Mouse (Mus musculus) lung, postnatal 0 days (tissue): Measurements from ENCODE around the gene Malrd1. TPM values are rescaled to one million over a fixed set of nuclear protein-coding genes. Genes with fewer than 3 reads are reported as not detected.

Experiments used
- ATAC-seq: fragments of 200-750 bp; cut with Nextera tagmentation; 2 replicates; pipeline ENCODE4 v1.8.0; 2017; ENCODE audit warnings: moderate library complexity
- DNase-seq: peaks from one replicate; pipeline ENCODE4 v3.0.0-alpha.2; 2016; ENCODE audit warnings: low spot score
- H3K27ac ChIP-seq: fragments of 300-500 bp; sonication (generic); 2 replicates; pipeline ENCODE4 v1.5.1; 2014; ENCODE audit warnings: antibody characterized with exemption, mild to moderate bottlenecking, low read length, mixed read lengths
- H3K27me3 ChIP-seq: fragments of 300-500 bp; sonication (generic); replicated peaks from 2 replicates; pipeline ENCODE4 v1.6.1; 2014; ENCODE audit warnings: low read length, mixed read lengths; ENCODE audit not compliant: insufficient read depth
- H3K36me3 ChIP-seq: fragments of 300-500 bp; sonication (generic); 2 replicates; pipeline ENCODE4 v1.6.1; 2014; ENCODE audit warnings: low read length, mixed read lengths; ENCODE audit not compliant: insufficient read depth
- H3K4me1 ChIP-seq: fragments of 300-500 bp; sonication (generic); 2 replicates; pipeline ENCODE4 v1.6.1; 2014; ENCODE audit warnings: antibody characterized with exemption, low read depth, low read length, mixed read lengths; ENCODE audit not compliant: insufficient read depth
- H3K4me2 ChIP-seq: fragments of 300-500 bp; sonication (generic); replicated peaks from 2 replicates; pipeline ENCODE4 v1.6.1; 2014; ENCODE audit warnings: low read depth, mild to moderate bottlenecking, low read length, moderate library complexity, mixed read lengths
- H3K4me3 ChIP-seq: fragments of 300-500 bp; sonication (generic); 2 replicates; pipeline ENCODE4 v1.5.1; 2014; ENCODE audit warnings: low read depth, low read length
- H3K9ac ChIP-seq: fragments of 300-500 bp; sonication (generic); replicated peaks from 2 replicates; pipeline ENCODE4 v1.6.1; 2014; ENCODE audit warnings: low read depth, mild to moderate bottlenecking
- H3K9me3 ChIP-seq: fragments of 300-500 bp; sonication (generic); 2 replicates; pipeline ENCODE4 v1.6.1; 2016; ENCODE audit warnings: low read length, mixed read lengths
- CTCF ChIP-seq: IDR thresholded peaks from 2 replicates; pipeline ENCODE4 v1.5.1; 2016; ENCODE audit warnings: antibody characterized with exemption, mild to moderate bottlenecking
- EP300 ChIP-seq: IDR thresholded peaks from 2 replicates; pipeline ENCODE4 v1.6.1; 2016; ENCODE audit warnings: antibody characterized with exemption, mild to moderate bottlenecking, control low read depth
- whole genome bisulfite sequencing: fragments of 180-500 bp; shearing (Covaris S2); extraction: QIAGEN DNeasy Blood & Tissue Kit; methylation state at CpG from one replicate; pipeline ENCODE4 v1.1.7; 2014; 5-methylcytosine and 5-hydroxymethylcytosine counted together
- polyA plus RNA-seq: library from polyadenylated mRNA; unstranded; fragments of >200 nt; fragmentation: Nextera tagmentation; extraction: Ambion mirVana; gene quantifications from 2 replicates; pipeline ENCODE4 v1.2.1, GENCODE M21; 2015

Gene Malrd1
- polyA plus RNA-seq, 1 experiment from 2014 or later: not detected

GRCm38 (mm10) chr2:15656388-15656787 lies 130.1 kb downstream of the Malrd1 start:
- no peaks in the 10 kb centered on the region for H3K27me3 ChIP-seq
- WGBS: 76% methylated on average over 1 of the region's 1 CpGs
- no peak for ATAC-seq
- no peak overlapping the region for H3K9ac ChIP-seq
- no peak overlapping the region for H3K4me2 ChIP-seq
- no peaks in the 10 kb centered on the region for H3K4me1 ChIP-seq
- no peak for DNase-seq
- no peaks in the 10 kb centered on the region for H3K36me3 ChIP-seq
- no peak overlapping the region for H3K4me3 ChIP-seq
- no peak overlapping the region for H3K27ac ChIP-seq
- H3K9me3 ChIP-seq: no peaks in the 10 kb centered on the region
- TF ChIP-seq CTCF (no peak), EP300 (no peak)

DNA sequence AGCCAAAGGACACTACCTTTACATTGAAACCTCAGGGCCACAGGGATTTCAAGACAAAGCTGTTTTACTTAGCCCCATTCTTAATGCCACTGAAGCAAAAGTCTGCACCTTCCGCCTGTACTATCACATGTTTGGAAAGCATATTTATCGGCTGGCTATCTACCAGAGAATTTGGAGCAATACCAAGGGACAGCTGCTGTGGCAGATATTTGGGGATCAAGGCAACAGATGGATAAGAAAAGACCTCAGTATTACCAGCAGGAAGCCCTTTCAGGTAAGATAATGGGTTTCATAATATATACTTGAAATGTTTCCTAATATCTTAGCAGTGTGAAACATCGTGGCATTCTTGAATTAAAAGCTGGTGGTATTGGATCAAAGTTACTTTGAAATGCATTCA lies 176.7 kb downstream of the Malrd1 start:
- ATAC-seq (no peak), DNase-seq (no peak)
- Histone ChIP-seq H3K27ac (no peak overlapping the region), H3K9me3 (no peaks in the 10 kb centered on the region), H3K4me2 (no peak overlapping the region), H3K36me3 (no peaks in the 10 kb centered on the region), H3K4me1 (no peaks in the 10 kb centered on the region), H3K9ac (no peak overlapping the region), H3K27me3 (no peaks in the 10 kb centered on the region), H3K4me3 (no peak overlapping the region)
- TF ChIP-seq EP300 (no peak), CTCF (no peak)
- 75% methylated on average over 3 of the region's 3 CpGs for WGBS

GRCm38 (mm10) chr2:15740945-15741344 lies 214.7 kb downstream of the Malrd1 start:
- WGBS: 79% methylated on average over 1 of the region's 1 CpGs
- Histone ChIP-seq H3K4me1 (no peaks in the 10 kb centered on the region), H3K36me3 (no peaks in the 10 kb centered on the region), H3K9me3 (no peaks in the 10 kb centered on the region), H3K9ac (no peak overlapping the region), H3K27ac (no peak overlapping the region), H3K4me2 (no peak overlapping the region), H3K4me3 (no peak overlapping the region), H3K27me3 (no peaks in the 10 kb centered on the region)
- TF ChIP-seq CTCF (no peak), EP300 (no peak)
- DNase-seq (no peak), ATAC-seq (no peak)

- Histone ChIP-seq H3K9me3 (no peaks in the 10 kb centered on the region), H3K4me3 (no peak overlapping the region), H3K4me2 (no peak overlapping the region), H3K36me3 (no peaks in the 10 kb centered on the region), H3K27ac (no peak overlapping the region), H3K27me3 (no peaks in the 10 kb centered on the region), H3K9ac (no peak overlapping the region), H3K4me1 (no peaks in the 10 kb centered on the region)
- TF ChIP-seq CTCF: no peak
- TF ChIP-seq EP300: no peak
- WGBS: 40% methylated on average over 4 of the region's 4 CpGs
- ATAC-seq (no peak), DNase-seq (no peak)
These were observed 218.9 kb downstream of the Malrd1 start for GRCm38 (mm10) chr2:15744979-15745688.

DNA sequence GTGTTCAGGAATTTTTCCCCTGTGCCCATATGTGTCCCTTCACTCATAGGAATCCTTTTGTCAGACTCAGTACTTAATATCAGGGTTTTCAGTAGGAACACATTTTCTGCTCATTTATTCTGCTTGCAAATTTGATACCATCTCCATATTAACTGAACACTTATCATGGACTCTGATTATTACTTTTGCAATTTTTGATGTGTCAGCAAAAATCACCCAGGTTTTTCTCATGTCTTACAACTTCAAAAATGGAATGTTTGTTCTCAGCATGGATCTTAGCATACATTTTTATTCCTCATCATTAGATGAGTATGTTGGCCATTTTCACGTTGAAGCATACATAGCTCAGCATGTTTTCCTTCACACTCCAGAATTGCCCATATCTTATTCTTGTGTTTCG lies 258.5 kb downstream of the Malrd1 start:
- no peaks in the 10 kb centered on the region for H3K36me3 ChIP-seq
- H3K4me1 ChIP-seq: no peaks in the 10 kb centered on the region
- DNase-seq (no peak), ATAC-seq (no peak)
- H3K9ac ChIP-seq: no peak overlapping the region
- 69% methylated on average over 2 of the region's 2 CpGs for WGBS
- no peaks in the 10 kb centered on the region for H3K27me3 ChIP-seq
- no peaks in the 10 kb centered on the region for H3K9me3 ChIP-seq
- H3K27ac ChIP-seq: no peak overlapping the region
- no peak overlapping the region for H3K4me3 ChIP-seq
- TF ChIP-seq EP300 (no peak), CTCF (no peak)
- H3K4me2 ChIP-seq: no peak overlapping the region

DNA sequence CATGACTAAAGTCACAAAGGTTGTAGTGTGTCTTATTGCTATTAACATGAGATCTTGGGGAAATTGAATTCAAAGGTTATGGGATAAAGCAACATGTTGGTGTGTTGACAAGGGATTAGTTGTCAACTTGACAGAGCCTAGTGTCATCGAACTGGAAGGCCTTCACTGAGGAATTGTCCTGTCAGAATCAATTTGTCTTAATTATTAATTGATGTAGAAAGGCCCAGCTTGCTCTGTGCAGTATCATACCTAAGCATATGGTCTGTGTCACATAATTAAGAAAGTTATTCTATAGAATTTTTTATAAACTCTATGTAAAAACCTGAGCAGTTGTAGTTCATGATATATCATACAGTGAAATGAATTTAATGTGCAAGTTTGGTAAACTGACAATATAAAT lies 289.4 kb downstream of the Malrd1 start:
- H3K9ac ChIP-seq: no peak overlapping the region
- DNase-seq (no peak), ATAC-seq (no peak)
- no peak overlapping the region for H3K4me3 ChIP-seq
- H3K36me3 ChIP-seq: no peaks in the 10 kb centered on the region
- H3K4me1 ChIP-seq: no peaks in the 10 kb centered on the region
- no peak overlapping the region for H3K4me2 ChIP-seq
- WGBS: 38% methylated on average over 1 of the region's 1 CpGs
- no peaks in the 10 kb centered on the region for H3K27me3 ChIP-seq
- H3K27ac ChIP-seq: no peak overlapping the region
- no peak for TF ChIP-seq EP300
- TF ChIP-seq CTCF: no peak
- no peaks in the 10 kb centered on the region for H3K9me3 ChIP-seq

DNA sequence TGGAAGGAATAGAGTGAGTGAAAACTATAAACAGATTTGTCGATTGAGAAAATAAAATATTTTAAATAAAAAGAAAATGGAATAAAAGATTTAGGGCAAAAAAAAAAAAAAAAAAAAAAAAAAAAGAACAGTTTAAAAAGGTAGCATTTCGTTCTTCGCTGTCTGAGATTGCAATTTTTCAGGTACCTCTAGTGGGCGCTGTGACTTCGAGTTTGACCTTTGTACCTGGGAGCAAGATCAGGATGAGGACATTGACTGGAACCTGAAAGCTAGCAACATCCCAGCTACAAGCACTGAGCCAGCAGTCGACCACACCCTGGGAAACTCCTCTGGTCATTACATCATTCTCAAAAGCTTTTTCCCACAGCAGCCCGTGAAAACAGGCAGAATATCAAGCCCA lies 343.1 kb downstream of the Malrd1 start:
- TF ChIP-seq CTCF: no peak
- no peak for TF ChIP-seq EP300
- H3K27ac ChIP-seq: no peak overlapping the region
- H3K36me3 ChIP-seq: no peaks in the 10 kb centered on the region
- H3K4me3 ChIP-seq: no peak overlapping the region
- no peak overlapping the region for H3K9ac ChIP-seq
- 28% methylated on average over 7 of the region's 7 CpGs for WGBS
- H3K9me3 ChIP-seq: no peaks in the 10 kb centered on the region
- no peaks in the 10 kb centered on the region for H3K27me3 ChIP-seq
- ATAC-seq (no peak), DNase-seq (no peak)
- no peaks in the 10 kb centered on the region for H3K4me1 ChIP-seq
- H3K4me2 ChIP-seq: no peak overlapping the region
